Mouse (Mus musculus) layer of hippocampus, adult 11-12 months (tissue): ENCODE results near the gene BC048562.

ENCODE experiments used
- DNase-seq: peaks from one replicate; pipeline ENCODE4 v3.0.0; 2022; ENCODE audit warnings: low spot score

BC048562 gene

DNA sequence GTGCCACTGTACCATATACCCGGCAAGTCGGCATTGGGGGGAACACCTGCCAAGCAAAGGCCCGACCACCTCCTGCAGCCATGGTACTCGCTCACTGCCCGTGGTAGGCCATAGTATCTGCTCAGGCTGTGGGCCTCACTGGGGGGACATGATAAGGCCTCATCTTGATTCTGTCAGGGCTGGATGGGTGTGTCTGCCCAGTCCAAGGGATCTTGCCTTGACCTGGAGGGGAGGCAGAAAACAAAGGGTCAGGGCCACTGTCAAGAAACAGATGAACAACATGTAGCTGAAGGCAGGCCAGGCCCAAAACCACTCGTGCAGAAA is 14.8 kb downstream of the BC048562 start:
- no peak for DNase-seq

DNA sequence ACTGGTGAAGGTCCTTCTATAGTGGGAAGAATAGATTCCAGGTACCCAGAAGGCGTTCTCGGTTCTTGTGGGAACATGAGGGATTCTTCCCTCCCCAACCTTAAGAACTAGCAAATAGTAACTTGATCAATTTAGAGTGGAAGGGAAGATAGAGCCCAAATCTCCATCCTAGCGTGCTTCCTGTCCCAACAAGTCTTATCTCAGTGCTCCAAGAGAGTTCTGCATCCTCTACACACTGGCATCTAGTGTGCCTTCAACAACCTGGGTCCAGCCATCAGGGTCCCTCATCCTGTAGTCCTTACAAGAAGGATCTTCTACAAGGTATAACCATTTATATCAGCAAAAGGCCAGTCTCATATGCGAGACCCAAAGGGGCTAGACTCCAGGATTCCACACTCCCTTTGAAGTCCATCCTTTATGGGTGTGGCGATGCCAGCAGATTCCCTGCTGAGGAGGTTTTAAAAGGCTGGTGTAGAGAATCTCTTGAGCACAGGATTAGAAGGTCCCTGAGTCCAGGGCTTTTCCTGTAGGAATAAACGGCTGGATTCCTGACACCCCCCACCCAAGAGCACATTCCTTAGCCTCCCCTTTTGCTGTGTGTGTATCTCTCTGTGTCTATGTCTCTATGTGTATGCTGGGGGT is 15.4 kb downstream of the BC048562 start:
- DNase-seq = no peak

DNA sequence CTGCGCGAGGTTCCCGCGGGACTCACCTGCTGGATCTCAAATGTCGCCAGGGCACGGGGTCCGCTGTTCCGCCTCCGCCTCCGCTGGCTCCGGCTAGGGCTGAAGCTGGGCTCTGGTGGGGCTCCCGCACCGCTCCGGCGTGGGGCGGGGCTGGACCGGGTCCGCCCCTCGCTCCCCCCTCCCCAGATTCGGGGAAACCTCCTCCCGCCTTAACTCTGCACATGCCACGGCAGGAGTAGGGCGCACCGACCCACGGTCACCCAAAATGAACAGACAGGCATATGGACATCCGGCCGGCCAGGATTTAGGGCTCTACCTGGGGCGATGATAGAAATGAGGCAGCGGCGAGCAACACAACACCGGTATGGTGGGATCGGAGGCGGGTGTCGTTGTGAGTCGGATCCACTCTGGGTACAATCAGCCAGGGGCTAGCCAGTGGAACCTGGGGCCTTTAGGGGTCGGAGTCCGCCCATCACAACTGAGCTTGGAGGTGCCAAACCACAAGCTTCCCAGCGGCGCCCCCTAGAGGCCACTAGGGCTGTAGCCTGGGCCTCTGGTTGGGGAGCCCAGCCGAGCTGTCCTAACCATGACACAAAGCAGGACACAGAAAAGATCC is 16.1 kb downstream of the BC048562 start:
- peak; percentile 90 for DNase-seq

DNA sequence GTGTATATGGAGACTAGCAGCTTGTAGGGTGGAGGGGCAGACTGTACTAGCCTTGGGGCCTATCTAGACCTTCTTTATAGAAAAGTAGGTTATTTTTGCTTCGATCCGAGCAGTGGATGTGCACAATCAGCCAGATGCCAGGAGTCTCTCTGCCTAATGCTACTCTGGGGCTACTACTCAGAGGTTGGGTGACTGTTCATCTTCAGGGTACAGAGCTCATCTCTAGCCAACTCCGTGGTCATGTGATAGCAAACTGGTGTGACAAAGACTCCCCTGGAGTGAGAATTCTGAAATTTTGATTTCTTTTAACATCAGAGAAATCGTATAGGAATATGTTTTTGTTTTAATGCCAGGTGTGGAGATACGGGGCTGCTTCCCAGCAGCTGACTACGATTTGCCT is 16.6 kb downstream of the BC048562 start:
- DNase-seq = no peak

DNA sequence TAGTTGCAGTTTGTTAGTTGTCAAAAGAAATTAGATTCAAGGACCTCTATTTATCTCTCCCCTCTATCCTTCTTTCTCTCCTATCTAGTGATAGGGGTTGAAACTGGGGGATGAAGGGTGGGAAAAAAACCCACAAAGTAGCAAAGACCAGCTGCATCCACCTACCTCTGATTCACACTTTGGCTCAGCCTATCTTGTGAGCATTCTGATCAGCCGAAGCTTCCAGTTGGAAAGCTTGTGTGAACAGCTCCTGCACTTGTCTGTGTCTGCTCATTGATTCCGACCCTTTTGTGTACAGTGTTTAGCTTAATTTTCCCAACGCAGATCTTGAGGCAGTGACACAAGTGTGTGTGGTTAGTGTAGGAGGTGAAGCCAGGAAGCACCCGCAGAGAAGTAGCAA is 17.2 kb downstream of the BC048562 start:
- DNase-seq = no peak

DNA sequence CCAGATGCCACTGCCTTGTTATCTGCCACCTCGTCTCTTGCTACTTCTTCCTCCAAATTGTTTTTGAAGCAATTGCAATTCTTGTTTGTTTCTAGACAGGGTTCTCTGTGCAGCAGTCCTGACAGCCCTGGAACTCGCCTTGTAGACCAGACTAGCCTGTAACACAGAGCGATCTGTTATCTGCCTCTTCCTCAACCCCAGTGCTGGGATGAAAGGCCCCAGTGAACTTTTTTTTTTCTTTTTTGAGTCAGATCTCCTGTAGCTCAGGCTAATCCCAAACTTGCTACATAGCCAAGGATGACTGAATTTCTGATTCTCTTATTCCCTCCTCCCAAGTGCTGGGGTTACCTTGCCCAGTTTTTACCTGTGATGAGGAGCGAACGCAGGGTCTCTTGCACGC is 18.1 kb downstream of the BC048562 start:
- DNase-seq = no peak

DNA sequence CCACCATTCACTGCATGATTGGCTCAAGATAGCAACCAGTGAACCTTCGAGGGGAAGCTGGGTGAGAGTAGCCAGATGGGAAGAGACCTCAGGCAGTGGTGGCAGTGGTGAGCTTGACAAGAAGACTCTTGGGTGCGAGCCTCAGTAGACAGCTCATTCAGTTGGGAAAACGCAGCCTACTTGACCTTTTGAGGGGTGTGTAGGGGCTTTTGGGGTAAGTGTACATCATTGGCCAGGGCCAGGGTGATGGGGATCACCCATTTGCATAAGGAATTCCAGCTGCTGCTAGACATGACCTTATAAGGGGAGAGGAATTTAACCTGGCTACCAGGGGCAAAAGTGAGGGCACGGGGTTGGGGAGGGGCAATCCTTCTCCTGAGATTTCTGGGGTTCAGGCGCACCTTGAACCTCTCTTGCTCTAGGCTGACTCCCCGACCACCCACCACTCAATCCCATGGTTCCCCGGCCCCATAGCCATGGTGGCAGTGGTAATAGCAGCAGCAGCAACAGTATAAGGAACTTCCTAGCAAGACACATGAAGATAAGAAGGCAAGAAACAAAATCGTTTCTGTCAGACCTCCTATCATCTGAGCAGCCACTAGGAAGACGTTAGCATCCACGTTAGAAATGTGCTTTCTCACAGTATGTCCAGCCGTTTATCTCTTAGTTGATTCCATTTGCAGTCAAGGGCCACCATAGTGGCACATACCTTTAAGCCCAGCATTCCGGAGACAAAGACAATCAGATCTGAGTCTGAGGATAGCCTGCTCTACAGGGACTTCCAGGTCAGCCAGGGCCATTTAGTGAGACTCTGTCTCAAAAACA is 19.7 kb downstream of the BC048562 start:
- DNase-seq = no peak

DNA sequence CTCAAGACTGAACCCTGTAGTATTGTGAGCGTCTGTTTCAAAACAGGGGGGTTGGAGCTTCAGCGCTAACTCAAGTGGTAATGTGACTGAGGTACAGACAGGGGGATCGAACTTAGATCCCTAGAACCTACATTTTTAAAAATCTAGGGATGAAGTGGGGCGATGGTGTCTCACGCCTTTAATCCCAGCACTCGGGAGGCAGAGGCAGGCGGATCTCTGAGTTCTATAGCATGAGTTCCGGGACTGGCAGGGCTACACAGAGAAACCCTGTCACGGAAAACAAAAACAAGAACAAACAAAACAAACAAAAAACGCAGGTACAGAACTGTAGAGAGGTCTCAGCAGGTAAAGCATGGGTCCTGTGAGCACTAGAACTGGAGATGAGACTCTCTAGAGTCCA is 20.7 kb downstream of the BC048562 start:
- DNase-seq = no peak

DNA sequence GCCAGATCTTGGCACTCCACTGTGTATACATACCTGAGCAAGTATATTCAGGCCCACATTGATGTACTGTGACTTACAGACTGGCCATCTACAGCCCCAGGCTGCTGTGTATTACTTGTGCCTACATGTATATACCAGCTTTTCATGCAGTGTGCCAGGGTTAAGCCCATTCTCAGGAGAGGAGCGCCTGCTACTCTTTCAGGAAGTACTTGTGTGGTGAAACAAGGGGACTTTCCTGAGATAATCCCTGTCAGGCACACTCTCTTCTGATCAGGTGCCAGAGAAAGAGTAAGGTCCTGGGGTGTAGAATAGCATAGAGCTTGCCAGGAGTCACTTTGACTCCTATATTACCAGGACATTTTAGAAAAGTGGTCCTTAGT is 23.6 kb downstream of the BC048562 start:
- no peak for DNase-seq

DNA sequence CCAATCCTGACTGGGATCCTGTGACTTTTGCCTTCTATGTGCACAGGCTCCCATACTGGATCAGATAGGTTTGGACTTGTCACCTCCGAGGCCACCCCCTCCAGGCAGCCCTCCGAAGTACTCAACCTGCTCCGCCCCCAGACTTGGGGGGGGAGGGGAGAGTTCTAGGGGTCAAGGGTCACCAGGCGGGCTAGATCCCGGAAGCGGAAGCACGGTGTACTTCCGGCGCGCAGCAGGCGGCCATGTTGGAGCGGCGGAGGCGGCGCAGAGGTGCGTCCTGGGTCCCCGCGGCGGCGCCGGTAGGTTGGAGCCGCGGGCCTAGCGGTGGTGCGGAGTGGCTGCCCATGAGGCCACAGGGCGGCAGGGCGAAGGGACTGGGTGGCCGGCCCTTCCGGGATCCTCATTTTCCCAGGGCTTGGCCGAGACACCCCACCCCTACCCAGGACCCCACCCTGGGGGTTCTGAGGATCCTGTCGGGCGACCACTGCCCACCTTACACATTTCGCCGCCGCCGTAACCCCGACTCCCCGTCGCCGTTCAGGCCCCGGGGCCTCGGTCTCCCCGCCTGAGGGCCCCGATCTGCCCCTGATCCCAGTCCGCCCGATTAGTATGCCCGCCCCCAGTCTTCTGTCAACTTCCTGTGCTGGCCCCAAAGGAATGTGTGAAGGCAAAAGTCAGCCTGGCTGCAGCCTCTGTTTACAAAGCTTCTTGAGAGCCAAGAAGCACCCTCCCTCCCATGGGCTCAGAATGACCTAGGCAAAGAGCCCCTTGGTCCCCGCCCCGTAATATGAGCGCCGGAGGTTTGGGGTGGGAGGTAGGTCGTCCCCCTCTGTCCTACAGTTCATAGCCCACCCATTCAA is 24.3 kb downstream of the BC048562 start, which contains the start of gene Ccdc71:
Ccdc71 (plus strand) TSS at position 209 of the 860 bp plus-strand sequence.
- peak; percentile 87 for DNase-seq

DNA sequence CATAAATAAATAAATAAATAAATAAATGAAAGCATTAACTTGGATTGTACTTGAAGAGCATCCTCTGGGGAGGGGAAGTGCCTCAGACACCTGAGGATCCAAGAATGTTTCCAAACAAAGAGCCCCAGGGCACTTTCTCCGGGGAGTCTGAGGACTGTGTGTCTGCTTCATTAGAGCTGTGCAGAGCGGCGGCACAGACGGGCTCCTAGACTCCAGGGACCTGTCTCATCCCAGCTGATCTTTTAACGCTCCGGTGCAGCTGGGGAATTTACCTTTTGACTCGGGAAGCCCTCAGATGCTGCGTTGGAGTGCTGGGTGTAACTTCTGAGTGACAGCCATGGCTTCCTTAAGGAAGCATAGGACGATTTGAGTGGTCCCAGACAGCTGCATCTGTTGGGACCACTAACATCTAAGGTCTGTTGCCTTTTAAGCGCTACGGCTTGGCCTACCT is 24.9 kb downstream of the BC048562 start, which contains the start of gene Klhdc8b:
Klhdc8b (minus strand) TSS at position 401 of the 451 bp plus-strand sequence.
- no peak for DNase-seq

DNA sequence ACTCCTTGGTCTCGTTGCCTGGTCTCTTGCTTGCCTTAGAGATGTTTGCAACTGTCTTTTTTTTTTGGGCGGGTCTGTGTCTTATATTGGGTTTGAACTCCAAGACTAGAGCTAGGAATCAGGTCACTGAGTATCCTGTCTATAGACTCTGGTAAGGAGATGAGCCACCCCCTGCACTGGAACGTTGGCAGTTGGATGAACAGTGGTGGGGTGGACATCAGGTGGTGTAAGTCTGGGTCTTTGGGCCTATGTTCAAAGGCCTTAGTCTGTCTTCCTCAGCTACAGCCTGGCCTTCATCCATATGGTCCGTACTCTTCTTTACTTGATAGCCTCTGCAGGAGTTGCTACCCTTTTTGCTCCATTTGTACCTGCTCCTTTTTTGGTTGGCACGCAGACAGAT is 25.4 kb downstream of the BC048562 start:
- no peak for DNase-seq

DNA sequence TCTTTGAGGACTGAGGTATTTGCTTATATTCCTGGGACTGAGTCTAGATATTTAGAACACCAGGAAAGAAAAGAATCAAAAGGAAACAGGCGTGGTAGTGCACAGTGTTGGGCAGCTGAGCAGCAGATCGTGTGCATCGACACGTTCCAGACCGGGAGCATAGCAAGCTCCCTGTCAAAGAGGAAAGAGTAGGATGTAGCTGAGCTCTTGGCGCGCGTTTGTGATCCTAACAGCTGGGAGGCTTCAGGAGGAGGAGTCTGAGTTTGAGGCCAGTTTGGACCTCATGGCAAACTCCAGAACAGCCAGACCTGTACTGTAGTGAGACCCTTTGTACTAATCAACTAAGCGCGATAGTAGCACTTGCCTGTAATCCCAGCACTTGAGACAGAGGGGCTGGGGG is 25.9 kb downstream of the BC048562 start:
- no peak for DNase-seq

DNA sequence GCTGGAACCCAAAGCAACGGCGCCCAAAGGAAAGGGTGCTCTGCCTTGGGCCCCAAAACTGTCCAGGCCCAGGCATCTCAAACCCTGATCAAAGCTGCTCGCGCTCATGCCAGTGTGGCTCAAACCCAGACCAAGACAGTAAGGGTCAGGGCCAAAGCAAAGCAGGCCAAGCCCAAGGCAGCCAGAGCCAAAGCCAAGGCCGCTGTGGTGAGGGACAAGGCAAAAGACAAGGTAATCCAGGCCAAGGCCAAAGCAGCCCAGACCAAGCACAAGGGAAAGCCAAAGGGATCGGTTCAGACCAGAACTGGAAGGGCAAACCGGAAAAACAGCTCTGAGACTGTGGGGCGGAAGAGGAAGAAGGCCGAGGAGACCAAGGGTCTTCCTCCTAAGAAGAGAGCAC is 27.4 kb downstream of the BC048562 start:
- no peak for DNase-seq

DNA sequence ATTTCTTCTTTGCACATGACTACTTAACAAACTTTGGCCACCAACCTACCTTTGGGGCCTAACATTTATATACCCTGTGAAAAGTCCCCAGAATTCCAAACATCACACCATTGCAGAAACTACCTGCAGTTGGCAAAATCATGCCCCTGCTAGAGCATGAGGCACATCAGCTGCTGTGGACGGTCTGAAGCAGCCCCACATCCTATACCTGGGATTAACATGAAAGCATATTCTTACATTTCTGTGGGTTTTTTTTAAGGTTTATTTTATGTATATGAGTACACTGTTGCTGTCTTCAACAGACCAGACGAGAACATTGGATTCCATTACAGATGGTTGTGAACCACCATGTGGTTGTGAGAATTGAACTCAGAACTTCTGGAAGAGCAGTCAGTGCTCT is 29.9 kb downstream of the BC048562 start:
- no peak for DNase-seq

DNA sequence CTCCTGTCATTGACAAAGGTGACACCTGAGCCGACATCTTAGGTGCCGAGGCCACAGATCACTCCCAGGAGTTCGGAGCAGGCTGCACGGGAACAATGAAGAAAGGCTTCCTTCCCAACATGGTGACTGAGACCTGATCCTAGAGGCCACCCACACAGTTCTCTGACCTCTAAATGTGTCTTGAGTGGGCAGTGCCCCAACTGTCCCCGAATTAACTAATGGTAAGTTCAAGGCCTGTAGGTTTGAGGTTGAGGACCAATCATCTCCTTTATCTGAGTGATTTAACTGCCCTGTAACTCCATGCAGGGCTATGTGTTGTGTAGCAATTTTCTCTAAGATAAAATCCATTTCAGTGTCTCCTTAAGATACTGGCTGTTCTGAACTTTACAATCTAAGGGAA is 33.1 kb downstream of the BC048562 start:
- no peak for DNase-seq

DNA sequence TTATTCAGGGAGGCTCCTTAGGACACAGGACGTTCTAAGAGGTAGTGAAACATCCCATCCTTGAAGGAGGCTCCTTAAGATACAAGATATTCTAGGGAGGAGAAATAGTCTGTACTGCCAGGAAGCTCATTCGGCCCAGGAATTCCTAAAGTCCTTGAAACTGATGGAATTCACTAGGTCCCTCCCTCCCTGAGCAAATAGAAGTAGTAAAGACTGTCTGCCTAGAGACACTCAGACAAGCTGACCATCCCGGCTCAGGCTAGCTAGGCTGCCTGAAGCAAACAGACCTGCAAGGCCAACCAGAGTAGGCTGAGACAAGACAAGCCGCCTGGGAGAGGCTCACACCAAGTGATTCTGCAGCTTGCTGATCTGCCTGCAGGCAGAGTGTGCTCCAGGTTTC is 33.6 kb downstream of the BC048562 start:
- DNase-seq = no peak

DNA sequence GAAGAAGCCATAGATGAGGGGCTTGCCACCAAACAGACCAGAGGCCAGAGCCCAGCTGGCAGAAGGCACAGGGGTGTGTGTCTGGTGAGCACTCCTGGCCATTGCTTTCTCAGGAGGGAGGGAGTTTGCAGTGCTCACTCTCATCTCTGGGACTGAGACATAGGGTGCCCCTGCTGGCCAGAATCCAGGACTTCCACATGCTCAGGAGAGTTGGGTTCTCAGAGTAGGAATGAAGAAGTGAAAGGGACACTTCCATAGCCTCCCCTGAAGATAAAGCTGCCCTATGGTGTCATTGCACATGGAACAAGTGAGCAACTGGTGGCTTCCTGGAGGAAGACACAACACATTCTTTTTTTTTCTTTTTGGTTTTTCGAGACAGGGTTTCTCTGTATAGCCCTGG is 38.2 kb downstream of the BC048562 start:
- no peak for DNase-seq

DNA sequence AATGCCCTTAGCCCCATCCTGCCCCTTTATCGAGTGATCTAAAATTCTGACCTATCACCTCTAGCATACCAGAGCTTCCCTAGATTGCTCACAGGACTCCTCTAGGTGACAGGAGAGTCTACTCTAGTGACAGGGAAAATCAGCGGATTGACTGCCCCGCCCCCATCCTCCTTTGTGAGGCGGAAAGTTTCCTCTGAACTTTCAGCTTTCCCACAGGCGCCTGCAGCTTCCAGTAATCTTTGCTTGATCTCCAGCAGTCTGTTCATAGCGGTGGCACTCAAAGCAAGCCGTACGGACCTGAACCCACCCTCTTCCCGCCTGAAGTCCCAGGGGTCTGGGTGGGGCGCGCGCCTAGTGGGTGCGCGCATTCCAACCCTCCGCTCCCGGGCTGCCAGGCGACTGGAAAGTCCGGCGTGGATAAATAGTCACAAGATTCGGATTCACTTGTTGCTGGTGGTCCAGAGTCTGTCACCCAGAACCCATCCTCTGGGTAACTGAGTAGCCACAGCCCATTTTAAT is 42.4 kb downstream of the BC048562 start:
- no peak for DNase-seq

DNA sequence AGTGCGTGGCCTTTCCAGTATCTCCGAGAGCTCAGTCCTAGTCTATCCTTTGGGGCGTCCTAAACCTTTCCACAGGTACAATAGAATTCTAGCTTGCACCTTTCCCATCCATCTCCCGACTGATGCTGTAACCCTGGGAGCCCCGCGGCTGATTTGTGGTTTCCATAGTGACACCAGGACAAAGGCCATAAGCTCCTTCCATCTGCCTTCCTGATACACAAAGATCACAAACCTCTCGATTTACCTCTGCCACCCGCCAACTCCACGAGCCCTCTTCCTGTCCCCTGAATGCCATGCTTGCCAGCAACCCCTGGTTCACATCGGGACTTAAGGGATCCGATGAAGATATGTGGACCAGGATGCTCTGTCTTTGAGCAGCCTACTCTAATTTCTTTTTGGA is 43.0 kb downstream of the BC048562 start:
- no peak for DNase-seq

DNA sequence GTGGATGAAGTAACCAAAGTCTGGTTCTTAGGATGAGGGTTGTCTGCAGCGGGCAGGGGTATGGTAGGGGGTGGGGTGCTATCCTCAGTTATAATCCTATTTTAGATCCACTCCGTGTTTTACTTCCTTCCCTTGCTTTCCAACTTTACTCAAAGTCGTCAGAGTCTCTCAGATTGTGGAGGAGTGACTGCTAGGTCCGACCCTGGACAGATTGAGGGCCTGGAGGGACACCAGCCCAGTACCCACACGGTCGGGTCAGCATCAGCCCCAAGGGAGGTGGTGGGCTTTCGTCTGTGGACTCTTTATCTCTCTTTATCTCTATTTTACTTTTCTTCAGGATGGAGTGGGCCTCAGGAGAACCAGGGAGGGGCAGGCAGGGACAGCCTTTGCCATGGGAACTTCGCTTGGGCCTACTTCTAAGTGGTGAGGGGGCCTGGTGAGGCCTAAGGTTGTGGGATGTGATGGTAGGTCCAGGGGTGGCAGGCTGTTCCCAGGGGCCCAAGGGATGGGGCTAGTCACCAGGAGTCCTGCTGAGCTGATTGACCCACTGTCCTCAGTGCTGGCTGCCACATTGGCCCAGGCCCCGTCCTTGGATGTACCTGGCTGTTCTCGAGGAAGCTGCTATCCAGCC is 43.6 kb downstream of the BC048562 start, which contains the start of gene Lamb2:
Lamb2 (plus strand) TSS at position 16 of the 631 bp plus-strand sequence.
- DNase-seq = no peak
